Mouse (Mus musculus) fat pad, adult 2 months (tissue): Measurements from ENCODE around the gene Sult2a7.

Experiments used
- DNase-seq: peaks from one replicate; pipeline ENCODE4 v3.0.0-alpha.2; 2011; ENCODE audit warnings: low read depth, low spot score; ENCODE audit errors: extremely low read depth

Sult2a7 gene

DNA sequence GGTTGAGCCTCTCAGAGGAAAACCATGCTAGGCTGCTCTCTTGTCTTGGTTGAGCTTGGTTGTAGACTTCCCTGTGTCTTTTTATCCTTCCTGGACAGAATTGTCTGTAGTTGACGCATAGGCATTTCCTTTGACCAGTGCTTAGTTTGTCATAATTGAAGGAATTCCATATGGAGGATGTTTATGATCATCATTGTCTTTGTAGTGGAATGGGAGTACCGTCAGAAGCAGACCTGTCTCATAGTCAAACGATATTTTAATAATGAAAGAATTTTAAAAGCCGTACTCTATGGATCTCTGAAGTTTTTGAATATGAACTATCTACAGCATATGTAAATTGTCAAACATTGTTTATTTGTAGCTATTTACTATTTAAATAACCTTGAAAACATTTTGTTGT is at the start of gene Sult2a7:
Gene Sult2a7, minus strand, starts transcription at position 101 of the 400 bp plus-strand sequence.
- no peak for DNase-seq

DNA sequence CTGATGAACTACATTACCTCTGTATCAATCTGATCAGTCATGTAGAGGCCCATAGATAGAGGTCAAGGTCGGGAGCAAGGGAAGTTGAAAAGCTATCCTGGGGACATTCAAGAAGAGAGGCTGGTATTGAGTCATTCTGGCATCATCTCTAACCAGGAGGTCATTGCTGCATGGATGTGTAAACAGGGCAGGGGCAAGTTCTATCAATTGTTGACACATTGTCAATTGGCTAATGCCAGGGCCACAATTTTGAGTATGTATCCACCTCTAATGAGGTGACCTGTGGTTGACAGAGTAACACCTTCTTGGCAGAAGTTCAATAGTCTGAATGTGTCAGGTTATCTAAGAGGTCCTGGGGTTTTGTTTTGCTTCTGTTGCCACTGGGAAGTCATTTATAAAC is 31.2 kb upstream of the Sult2a7 start:
- DNase-seq, result no peak

DNA sequence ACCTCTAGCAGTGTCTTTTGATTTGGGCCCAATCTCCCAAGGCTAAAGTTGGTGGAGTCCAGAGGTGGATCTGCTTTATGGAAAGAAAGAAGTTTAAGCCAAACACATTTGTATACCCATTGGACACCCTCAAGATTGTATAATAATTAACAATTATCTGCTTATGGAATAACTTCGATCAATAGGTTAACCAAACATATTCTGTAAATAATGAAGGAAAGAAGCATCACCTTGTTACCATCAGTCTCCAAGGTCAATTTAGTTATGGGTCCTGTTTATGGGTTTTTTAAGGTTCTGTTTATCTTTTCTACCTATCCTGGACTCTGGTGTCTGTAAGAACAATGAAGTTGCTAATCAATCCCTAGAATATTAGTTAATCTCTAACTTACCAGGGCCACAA is 28.6 kb upstream of the Sult2a7 start:
- DNase-seq, result no peak

DNA sequence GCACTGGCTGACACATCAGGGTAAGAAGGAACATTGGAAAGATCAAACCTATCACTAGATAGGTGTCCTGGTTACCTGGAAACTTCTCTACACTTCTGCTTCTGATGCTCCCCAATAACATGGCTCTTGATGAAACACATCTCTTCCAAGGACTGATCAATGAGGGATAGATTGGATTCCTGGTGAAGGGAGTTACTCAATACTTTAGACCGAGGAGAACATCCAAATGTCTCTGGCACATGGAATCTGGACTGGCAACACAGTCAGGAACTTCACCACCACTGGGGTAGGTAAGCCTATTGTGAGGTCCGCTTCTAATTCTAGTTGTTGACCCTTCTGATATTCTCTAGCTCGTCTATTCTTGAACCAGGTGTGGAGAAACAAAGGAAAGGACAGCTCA is 24.3 kb upstream of the Sult2a7 start:
- DNase-seq, result no peak

DNA sequence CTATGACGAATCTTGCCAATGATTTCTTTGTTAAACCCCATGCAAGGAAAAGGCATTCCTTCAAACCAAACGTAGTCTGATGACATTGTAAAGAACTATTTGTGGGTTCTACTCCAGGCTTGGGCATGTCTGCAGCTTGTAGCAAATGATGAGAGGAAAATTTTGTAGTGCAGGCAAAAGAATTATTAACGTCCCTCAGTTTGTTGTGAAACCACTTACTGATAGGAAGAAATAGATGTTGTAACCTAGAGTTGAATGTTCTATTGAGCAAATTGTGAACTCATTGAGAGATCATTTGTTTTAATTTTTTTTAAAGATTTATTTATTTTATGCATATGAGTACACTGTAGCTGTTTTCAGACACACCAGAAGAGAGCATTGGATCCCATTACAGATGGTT is 1.1 kb downstream of the Sult2a7 start:
- no peak for DNase-seq

DNA sequence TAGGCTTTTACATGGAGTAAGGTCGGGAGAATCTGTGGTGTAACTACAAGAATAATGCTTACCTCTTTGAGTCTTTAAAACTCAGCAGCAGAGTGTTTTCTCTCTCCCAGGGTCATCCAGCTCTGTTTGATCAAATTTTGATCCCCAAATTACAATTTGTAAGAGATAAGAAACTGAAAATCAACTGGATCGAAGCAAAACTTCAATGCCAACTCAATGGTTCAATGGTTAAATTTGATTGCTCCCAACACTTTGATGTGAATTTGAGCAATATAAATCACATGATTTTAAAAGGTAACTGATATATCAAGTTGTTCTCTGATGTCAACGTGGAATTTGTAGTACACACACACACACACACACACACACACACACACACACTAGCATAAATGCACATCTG is 47.5 kb downstream of the Sult2a7 start, which contains the start of gene Sult2a8:
Gene Sult2a8, minus strand, starts transcription at position 236 of the 400 bp plus-strand sequence.
- DNase-seq, result no peak

DNA sequence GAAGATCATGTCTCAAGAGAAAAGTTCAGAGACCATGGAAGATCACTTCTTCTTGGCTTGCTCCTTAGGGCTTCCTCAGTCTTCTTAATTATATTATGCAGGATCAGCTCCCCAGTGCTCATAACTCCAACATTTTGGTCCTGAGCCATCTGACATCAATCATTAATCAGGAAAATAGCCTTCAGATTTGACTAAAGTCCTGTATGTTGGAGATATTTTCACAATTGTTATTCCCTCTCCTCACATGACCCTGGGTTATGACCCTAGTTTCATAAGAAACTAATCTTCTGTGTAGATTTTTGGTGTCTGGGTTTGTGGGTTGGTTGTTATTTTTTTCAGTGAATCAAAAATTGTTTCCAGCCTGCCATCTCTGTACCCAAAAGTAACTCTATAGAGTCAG is 54.4 kb downstream of the Sult2a7 start:
- no peak for DNase-seq

DNA sequence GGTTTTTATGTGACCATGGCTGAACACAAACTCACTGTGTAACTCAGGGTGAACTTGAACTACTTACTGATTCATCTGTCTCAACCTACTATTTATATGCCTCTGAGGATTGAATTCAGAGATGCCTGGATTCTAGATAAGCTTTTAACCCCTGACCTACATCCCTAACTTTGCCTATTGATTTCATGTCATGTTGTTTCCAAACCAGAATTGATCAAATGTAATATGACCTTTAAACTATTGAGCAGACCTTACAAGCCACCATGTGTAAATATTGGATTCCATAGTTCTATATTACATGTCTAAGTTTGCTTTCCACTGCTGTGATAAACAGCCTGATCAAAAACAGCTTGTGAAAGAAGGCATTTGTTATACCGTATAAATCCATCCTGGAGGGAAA is 55.5 kb downstream of the Sult2a7 start:
- no peak for DNase-seq

DNA sequence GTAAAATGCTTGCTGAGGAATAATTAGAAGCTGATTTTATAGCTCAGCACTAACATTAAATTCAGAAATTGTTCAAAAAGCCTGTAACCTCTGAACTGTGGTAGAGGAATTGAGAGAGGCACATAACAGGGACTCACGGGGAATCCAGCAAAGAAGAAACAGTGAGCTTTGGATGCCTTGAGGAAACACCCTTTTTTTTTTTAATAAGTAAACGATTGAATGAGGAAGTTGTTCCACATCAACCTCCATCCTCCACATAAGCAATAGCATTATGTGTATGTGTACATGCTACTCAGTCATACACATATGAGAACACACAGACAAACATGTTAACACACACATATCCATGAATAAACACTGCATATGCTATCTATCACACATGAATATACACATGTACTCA is 56.0 kb downstream of the Sult2a7 start:
- no peak for DNase-seq
